Mouse (Mus musculus) left cerebral cortex, postnatal 10 days (tissue): ENCODE data around the gene Fam241b. TPM values are rescaled to one million over a fixed set of nuclear protein-coding genes. Genes with fewer than 3 reads are reported as not detected.

Source experiments
- DNase-seq, 2 experiments: peaks; one replicate each; pipeline ENCODE4 v3.0.0; 2021 to 2022; ENCODE audit warnings: low spot score in 2 of 2, mixed read lengths in 1 of 2; ENCODE audit errors: extremely low spot score in 1 of 2
- intact Hi-C: fragments of 180-260 bp; cut with DNase I; formaldehyde crosslinking; loops from one replicate; pipeline ENCODE4 v1.15.1; 2025
- total RNA-seq, 2 experiments: library from RNA; stranded (reverse); gene quantifications; 2 replicates each; pipeline ENCODE4 v1.2.3; 2021

The Fam241b gene
- 10 to 100 TPM; 61.7 to 62.4 TPM for total RNA-seq

DNA sequence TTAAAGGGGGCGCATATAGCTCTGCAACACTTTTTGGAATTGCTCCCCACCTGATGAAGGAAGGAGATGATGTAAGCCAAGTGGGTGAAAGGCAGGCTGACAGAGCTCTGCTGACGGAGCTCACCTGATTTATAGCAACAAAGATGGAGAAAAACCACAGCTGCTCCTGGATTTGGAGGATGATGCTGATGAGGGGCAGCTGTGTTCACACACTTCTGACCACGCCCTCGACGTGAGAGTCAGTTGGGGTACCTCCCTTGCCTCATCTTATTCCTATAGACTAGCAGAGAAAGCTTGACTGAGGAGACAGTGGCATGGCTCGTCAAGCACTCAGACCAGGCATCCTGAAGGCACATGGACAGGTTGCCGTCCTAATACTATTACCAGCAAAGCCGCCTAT lies at the start of gene Fam241b:
TSS of gene Fam241b (minus strand) at position 101 of the 400 bp plus-strand sequence.
- intact Hi-C loops: no loop called here
- DNase-seq: no peak

DNA sequence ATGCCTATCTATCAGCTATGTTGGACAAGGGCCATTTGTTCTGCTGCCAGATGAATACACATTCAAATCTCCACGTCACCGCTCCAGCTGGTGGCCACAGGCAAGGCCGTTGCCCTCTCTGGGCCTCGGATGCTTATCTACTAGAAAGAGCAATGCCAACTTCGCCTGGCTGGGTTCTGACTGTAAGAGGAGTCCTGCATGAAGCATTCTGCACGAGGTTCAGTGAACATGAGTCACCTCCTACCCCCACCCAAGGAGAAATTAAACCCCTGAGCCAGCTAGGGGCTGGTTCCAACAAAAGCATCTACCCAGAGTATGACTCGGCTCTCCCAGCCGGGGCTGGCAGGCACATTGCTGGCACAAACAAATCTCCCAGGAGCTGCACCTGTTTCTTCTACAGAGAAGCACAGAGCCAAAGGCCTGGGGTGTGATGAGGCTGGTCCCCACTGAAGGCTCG lies 49.0 kb upstream of the Fam241b start:
- intact Hi-C loops: no loop called here
- DNase-seq: peak; percentile 25 to 45

DNA sequence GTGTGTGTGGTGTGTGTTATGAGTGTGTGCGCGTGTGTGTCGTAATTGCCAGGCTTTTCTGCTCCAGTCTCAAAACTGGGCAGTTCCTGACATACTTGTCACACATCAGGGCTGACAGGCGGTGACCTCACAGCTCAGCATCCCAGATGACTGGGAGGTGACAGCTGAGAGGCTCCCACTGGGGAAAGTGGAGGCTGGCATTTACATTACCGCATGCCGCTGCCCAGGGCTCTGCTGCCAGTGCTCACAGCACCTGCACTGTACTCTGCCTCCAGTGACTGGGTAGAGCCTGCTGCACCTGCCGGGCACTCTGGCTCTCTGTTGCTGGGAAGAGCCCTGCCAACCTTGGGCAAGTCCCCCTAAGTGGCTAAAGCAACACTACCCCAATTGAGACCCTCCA lies 47.1 kb upstream of the Fam241b start:
- intact Hi-C loops: no loop called here
- no peak for DNase-seq

DNA sequence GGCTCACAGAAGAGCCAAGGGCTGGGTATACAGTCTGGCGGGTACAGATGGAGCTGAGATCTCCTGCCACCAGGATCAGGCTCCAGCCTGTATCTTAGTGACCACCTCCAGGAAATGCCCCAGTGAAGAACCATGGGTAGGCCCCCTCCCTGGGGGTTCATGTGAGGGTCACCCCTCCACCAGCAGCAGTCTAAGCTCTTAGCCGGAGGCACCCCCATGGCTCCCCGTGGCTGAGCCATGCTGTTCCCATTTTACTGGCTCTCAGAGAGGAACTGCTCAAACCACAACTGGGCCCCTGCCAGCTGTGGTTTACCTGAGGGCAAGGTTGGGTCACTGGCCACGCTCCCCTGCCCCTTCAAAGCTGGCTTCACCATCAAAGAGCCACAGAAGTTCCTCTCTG lies 46.2 kb upstream of the Fam241b start:
- peak in 1 of 2 experiments; percentile 42 for DNase-seq
- intact Hi-C loops: loop anchor here (5.0 to 10.0 kb wide), 2 partner anchors 195 to 222 kb away; no protein-coding TSS in a partner anchor

DNA sequence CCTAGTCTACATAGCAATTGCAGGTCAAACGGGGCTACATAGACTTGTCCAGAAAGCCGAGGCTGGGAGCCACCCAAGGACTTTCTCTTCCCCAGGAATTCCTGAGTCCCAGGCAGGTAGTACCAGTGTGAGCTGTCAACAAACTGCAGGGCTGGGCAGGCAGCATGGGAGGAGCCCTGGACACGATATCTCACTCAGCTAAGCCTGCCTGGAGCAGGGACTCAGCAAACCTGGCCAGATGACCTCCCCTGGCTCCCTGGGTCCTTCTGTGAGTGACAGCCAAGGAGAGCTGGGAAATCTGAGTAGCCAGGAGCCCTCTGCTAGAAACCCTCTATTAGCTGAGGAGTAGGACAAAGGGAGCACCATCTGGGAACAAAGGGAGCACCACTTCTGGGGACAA lies 45.6 kb upstream of the Fam241b start:
- no peak for DNase-seq
- intact Hi-C loops: loop anchor here (5.0 to 10.0 kb wide), 2 partner anchors 195 to 223 kb away; no protein-coding TSS in a partner anchor

DNA sequence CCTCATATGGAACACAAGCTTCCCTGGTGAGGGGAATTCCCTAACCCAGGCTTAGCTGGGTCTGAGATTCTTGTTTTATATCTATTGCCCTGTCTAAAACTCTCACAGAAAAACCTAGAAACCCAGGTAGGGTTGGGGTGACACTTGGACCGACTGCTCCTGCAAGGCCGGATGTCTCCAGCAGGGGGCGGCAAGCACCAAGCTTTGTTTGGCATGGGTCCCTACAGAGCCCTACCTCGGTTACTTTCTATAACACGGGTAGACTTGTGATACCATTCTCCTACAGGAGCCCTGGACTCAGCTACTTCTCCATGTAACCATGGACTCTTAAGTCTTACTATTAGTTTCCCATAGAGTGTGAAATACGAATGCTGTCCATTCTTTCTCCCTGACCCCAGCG lies 43.2 kb upstream of the Fam241b start:
- DNase-seq: peak; percentile 60 to 76
- intact Hi-C loops: loop anchor here (5.0 to 10.0 kb wide), 2 partner anchors 198 to 225 kb away; no protein-coding TSS in a partner anchor

DNA sequence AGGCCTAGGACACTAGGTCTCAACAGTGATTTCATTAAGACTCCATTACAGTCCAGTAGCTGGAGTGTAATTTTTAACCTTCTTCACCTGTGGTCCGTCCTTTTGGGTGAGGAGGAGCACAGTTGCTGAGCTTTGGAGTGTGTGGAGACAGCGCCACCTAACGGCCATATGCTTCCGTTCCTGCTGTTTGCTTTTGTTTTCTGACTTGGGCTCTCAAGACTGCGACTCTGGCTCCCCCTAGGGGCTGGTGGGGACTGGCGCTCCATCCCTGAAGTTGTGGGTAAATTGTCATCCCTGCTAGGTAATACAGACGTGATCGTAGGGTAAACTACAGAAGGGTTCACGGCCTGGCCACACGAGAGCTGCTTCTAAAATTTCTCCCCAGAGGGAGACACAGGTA lies 39.3 kb upstream of the Fam241b start:
- intact Hi-C loops: loop anchor here (1.0 to 10.0 kb wide), 4 partner anchors 78 to 346 kb away; partner anchors contain the start of gene Col13a1
- DNase-seq: peak; percentile 93 to 94

DNA sequence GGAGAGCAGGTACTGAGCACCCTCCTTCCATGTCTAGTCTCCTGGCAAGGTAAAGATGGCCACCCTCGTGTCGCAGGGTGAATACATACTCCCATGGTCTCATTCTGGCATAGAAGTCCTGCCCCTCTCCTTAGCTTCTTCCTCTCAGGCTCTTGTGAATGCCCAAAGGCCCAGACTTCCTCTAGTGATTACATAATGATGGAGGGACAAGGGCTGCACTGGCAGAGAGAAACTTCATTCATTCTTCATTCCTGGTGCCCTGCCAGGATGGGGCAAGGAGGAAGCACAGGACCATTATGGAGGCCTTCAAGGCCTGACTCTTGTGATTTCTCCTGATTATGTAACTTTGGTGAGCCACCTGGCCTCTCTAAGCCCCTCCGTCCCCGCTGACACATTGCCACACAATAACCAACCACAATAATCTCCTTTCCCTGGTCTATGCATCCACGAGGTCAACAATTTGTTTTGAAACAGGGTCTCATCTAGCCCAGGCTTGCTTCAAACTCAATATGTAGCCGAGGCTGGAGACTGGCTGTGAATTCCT lies 38.8 kb upstream of the Fam241b start:
- no peak for DNase-seq
- intact Hi-C loops: loop anchor here (1.0 to 10.0 kb wide), 4 partner anchors 77 to 345 kb away; partner anchors contain the start of gene Col13a1

DNA sequence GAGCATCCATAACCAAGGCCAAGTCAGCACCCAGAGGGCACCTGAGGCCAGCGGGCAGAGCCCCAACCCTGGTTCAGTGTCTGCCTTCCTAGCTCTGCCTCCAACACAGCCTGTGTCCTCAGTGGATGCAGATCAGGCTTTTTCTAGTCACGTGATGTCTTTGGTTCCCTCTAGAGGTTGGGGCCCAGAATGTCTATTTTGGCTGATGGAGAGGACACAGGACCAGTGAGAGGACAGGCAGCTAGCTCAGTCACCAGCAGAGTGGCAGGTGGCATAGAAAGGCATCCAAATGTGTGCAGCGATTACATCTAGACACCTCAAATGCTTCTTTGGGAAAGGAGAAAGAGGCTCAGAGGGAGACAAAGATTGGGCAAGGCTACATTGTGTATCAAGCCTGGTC lies 38.0 kb upstream of the Fam241b start:
- intact Hi-C loops: loop anchor here (5.0 to 10.0 kb wide), 3 partner anchors 203 to 344 kb away; partner anchors contain the start of gene Col13a1
- no peak for DNase-seq

DNA sequence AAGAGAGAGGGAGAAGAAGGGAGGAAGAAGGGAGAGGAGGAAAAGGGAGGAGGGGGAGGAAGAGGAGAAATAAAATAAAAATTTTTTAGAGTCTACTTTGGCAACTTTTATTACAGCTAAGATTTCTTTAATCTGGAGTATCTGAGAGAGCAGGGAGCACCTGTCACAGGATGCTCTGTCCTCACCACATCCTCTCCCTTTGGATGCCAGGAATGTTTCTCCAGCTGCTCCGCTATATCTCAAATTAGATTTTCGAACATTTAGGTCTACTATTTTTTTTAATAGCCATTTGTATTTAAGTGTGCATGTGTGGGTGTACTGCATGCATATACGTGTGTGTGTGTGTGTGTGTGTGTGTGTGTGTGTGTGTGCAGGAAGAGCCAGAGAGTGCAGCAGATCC lies 36.2 kb upstream of the Fam241b start:
- DNase-seq: no peak
- intact Hi-C loops: loop anchor here (5.0 to 10.0 kb wide), 3 partner anchors 203 to 343 kb away; partner anchors contain the start of gene Col13a1

DNA sequence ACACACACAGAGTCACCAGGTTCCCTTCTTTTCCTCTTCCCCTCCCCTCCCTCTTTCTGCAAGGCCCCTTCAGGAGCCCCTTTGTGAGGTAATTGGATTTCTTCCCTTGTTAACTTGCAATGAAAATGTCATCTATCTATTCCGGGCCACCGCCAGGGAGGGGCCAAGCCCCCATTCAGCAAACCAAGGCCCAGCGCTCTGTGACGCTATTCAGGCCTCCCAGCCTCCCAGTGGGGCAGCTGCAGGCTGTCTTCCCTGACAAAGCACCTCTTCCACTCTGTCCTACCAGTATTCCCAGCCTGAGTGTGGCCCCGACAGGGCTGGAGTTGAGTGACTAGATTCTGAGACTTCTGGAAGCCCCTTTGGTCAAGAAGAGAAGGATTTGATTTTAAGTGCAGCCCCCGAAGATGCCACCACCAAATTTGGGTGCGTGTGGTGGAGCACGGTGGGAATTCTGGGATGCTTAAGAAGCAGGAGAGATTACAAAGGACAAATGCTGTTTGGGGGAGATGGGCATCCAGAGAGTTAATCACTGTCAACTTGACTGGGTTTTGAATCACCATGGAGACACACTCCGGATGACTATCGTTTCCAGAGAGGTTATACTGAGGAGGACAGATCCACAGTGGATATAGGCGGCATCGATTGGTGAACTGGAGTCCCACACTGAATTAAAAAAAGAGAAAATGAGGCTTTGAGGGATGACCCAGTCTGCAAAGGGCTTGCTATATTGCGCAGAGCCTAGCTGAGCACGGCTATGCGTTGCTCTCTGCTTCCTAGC lies 31.0 kb upstream of the Fam241b start:
- intact Hi-C loops: no loop called here
- no peak for DNase-seq

DNA sequence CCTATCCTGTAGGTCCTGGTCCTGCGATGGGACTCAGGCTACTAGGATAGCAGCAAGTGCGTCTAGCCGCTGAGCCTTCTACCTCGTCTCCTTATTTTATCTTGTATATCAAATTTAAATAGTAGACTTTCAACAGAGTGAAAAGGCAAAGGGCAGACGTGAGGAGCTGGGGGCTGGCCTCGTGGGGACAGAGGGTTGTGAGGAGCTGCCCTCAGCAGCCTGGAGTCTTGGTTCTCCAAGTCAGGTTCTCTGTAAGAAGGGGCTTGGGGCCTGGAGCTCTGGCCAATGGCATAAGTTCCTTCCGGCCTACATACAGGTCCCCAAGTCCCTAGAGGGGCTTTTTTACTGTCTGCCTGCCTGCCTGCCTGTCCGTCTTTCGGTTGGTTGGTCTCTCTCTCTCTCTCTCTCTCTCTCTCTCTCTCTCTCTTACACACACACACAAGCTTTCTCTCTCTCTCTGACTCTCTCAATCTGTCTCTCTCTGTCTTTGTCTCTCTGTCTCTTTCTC lies 30.3 kb upstream of the Fam241b start:
- no peak for DNase-seq
- intact Hi-C loops: no loop called here

DNA sequence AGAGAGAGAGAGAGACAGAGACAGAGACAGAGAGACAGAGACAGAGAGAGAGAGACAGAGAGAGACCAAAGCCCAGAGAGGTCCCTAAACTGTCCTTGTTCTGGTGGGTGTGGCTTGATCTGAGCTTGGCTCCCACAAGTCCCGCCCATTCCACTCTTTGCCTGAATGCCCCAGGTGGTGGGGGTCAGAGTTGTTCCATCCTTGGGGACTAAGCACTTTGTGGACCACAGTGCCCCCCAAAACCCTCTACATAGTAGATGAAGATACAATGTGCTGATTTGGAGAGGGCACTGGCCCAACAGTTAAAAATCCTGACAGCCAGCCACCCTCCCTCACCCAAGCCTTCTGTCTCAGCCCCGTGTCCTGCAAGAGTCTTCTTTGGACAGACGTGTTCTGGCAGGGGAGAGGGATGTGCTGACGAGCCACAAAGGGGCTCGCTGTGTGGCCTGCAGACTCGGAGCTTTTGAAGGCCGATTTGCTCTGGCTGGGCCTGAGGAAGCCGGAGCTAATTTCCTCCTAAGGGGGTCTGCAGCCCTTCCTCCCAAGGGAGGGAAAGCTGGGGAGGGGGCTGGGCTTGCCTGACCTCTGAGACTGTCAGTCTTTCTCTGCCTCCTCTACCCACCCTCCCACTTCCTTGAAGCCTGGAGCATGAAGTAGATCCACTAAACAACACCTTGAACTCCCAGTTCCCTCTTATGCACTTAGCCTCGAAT lies 29.3 kb upstream of the Fam241b start:
- intact Hi-C loops: no loop called here
- no peak for DNase-seq

DNA sequence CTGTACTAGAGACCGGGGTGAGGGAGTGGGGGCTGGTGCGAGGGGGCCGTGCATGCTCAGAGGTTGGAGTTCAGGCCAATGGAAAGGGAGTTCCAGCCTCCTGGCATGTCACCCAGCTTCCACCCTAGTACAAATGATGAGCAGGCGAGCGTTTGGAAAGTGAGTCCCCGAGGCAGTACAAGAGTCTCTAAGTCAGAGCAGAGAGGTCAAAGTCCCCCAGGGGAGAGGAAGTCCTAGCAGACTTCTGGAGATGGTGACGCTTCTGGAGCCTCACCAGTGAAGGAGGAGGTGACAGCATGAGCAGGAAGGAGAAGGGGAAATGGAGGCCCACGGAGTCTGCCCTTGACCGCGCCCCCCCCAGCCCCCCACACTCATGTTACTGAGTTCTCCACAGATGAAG lies 18.7 kb upstream of the Fam241b start:
- DNase-seq: no peak
- intact Hi-C loops: no loop called here

DNA sequence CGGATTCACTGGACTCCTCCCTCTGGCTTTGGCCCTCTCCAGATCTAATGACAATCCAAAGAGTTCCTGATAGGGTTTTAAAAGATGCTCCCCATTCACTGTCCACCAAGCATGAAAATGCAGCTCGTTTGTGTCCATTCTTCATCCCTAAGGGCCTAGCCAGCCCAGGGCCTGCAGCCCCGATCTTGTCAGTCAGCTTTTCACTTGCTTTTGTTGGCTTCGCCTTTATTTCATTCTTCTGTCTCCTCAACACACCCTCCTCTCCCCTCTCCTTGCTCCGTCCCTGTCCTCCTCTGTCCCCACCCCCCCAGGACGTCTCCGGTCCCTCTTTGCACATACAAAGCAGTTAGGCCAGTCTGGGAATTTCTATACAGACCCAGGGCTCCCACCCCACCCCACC lies 6.2 kb upstream of the Fam241b start:
- intact Hi-C loops: no loop called here
- DNase-seq: no peak

DNA sequence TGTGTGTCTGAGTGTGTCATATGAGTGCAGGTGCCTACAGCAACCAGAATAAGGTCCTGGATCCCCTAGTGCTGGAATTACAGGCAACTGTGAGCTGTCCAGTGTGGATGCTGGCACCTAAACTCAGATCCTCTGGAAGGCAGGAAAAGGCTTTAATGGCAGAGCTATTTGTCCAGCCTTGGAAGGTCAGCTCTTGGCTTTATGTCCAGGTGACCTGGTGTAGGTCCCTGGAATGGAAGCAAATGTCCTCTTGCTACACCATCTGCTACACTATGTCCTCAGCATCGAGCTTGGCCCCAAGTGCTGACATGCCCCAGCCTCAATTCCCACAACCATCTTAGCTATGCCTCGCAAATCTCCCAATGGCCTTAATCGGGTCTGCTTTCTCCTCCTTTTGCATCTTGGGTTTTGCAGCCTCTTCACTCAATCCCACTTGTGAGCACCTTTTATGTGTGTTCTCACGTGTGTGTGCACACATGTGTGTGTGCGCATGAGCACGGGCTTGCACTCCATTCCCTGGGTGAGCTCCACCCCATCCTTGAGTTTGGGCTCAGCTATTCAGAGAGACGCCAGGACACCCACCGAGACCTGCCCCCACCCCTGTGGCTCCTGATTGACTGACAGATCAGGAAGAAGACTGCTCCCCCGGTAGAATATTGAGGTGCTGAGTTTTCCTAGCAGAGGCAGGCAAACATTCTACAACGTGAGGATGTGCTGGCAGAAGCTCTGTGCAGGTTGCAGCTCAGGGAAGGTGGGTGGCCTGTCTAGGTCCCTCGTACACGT lies 3.9 kb upstream of the Fam241b start:
- intact Hi-C loops: no loop called here
- DNase-seq: no peak

DNA sequence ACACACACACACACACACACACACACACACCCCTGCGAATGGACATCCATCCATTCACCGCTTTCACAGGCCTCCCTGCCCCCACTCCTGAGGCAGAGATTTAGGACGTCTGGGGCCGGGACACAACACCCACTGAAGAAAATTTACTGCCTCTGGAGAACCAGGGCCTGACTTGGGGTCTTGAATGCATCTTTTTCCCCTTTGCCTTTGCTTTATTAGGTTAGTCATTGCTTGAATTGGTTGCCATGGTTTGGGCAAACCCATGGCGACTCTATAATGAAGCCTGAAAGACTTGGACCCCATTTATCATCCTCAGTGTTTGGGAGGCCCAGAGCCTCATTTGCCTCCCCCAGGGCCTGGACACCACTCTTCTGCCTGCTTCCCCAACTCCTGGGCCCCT lies 2.2 kb upstream of the Fam241b start:
- intact Hi-C loops: no loop called here
- no peak for DNase-seq

DNA sequence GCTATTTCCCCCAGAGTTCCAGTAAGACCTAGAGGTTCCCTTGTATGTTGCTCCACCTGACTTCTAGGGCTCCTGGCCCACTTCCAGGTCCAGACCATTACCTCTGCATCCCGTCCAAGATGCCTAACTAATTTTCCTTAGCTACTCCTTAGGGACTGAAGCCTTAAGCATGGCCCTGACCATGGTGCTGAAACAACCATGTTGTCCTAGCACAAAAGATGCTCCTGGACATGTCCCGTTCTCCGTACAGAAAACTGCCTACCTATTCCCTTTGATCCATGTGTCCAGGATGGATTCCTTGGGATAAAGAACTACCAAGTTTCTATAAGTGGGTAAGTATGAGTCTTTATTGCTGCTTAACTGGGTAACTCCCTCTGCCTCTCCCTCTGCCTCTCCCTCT lies 5.7 kb downstream of the Fam241b start:
- no peak for DNase-seq
- intact Hi-C loops: no loop called here

DNA sequence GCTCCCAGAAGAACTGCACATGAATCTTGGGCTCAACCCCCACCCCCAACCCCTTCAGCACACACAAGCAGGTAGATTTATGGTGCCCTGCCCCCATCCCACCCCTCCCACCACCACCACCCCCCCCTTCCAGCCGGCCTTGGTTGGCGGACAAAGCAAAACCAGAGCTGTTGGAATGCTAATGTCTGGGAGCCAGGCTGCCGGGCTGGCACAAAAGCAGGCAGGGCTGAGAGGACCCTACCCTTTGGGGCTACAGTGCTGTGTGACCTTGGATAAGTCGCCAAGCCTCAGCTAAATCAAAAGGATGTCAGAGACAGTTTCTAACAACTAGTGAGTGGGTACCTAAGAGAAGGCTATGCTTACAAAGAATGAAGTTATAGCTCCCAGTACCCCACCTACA lies 6.6 kb downstream of the Fam241b start:
- intact Hi-C loops: no loop called here
- no peak for DNase-seq
